15 mouse cellular contexts compared by ENCODE assay signal in genomic region chr4:148149540-148149939, GRCm38 (mm10). TPM values are rescaled to one million over a fixed set of nuclear protein-coding genes. Genes with fewer than 3 reads are reported as not detected.
DNase-seq lines count a peak whose midpoint lies in the region; ATAC-seq and TF ChIP-seq lines count a peak whose summit lies in the region.
"Had no signal": no experiment of that assay in that cellular context is flagged by ENCODE, and none has a peak within 500 bp of the region (broad histone marks: within the 10 kb centered on the region; RNA-seq: fewer than 3 reads in every experiment).

No protein-coding gene starts in this region.

- H3K4me3 ChIP-seq in heart, embryonic 10.5 days, result no peak overlapping the region
- no peak overlapping the region for H3K4me3 ChIP-seq in kidney, postnatal 0 days (replicated peaks; ENCODE audit: low read depth, low read length)
- no peak overlapping the region for H3K4me3 ChIP-seq in intestine, embryonic 15.5 days (replicated peaks)
- H3K4me3 ChIP-seq: midbrain, embryonic 10.5 days had no signal

- peak overlapping the region; percentile 60; the same call in 1 of the 2 replicates for H3K27ac ChIP-seq in heart, embryonic 10.5 days
- peak overlapping the region; percentile 57 for H3K27ac ChIP-seq in kidney, postnatal 0 days
- H3K27ac ChIP-seq in intestine, embryonic 15.5 days, result no peak overlapping the region
- H3K27ac ChIP-seq: midbrain, embryonic 10.5 days had no signal

- peaks cover 20% of the 10 kb centered on the region for H3K4me1 ChIP-seq in heart, embryonic 10.5 days
- peaks cover 14% of the 10 kb centered on the region for H3K4me1 ChIP-seq in kidney, postnatal 0 days (replicated peaks; ENCODE audit: insufficient read depth, low read length)
- H3K4me1 ChIP-seq in intestine, embryonic 15.5 days (replicated peaks), result peaks cover 3% of the 10 kb centered on the region; the same call in 1 of the 2 replicates

- H3K4me2 ChIP-seq in kidney, postnatal 0 days (ENCODE audit: low read length), result peak overlapping the region; percentile 11; the same call in 1 of the 2 replicates
- no peak overlapping the region for H3K4me2 ChIP-seq in intestine, embryonic 15.5 days (replicated peaks)

- H3K9me3 ChIP-seq in heart, embryonic 10.5 days, result no peaks in the 10 kb centered on the region
- H3K9me3 ChIP-seq in kidney, postnatal 0 days (replicated peaks; ENCODE audit: low read length), result no peaks in the 10 kb centered on the region
- H3K9me3 ChIP-seq in intestine, embryonic 15.5 days, result no peaks in the 10 kb centered on the region
- H3K9me3 ChIP-seq: midbrain, embryonic 10.5 days had no signal

- H3K36me3 ChIP-seq in heart, embryonic 10.5 days, result peaks cover 46% of the 10 kb centered on the region
- peaks cover 10% of the 10 kb centered on the region; the same call in 1 of the 2 replicates for H3K36me3 ChIP-seq in kidney, postnatal 0 days (ENCODE audit: insufficient read depth, low read length)
- H3K36me3 ChIP-seq in intestine, embryonic 15.5 days, result no peaks in the 10 kb centered on the region

- intact Hi-C loops in heart, postnatal 14 days (cut with DNase I), result no loop called here

- DNase-seq in heart, embryonic 10.5 days (ENCODE audit: low spot score), result no peak
- no peak for DNase-seq in heart, postnatal 14 days
- no peak for DNase-seq in kidney, postnatal 0 days (ENCODE audit: low spot score)
- DNase-seq in kidney, adult 18-20 months, result no peak
- DNase-seq in R1 (ENCODE audit: low read depth, low spot score), result peak; percentile 80
- DNase-seq in lung, postnatal 10 days, result peak; percentile 43
- no peak for DNase-seq in retina, embryonic 14.5 days (ENCODE audit: low spot score)
- DNase-seq: adrenal gland, postnatal 25 days; right cerebral cortex, postnatal 25 days; thymus, postnatal 25 days had no signal

- H3K9ac ChIP-seq in kidney, postnatal 0 days (ENCODE audit: low read depth, low read length), result no peak overlapping the region
- no peak overlapping the region for H3K9ac ChIP-seq in intestine, embryonic 15.5 days

- no peak for ATAC-seq in kidney, postnatal 0 days (replicated peaks; ENCODE audit: low FRiP score, low read depth)
- ATAC-seq in intestine, embryonic 15.5 days, result no peak
- ATAC-seq: hindbrain, embryonic 16.5 days had no signal

- TF ChIP-seq CTCF in kidney, postnatal 0 days (IDR thresholded peaks at IDR 0.05; ENCODE audit: low read depth), result no peak

- no peaks in the 10 kb centered on the region for H3K27me3 ChIP-seq in heart, embryonic 10.5 days (ENCODE audit: insufficient read depth, poor library complexity, severe bottlenecking)
- no peaks in the 10 kb centered on the region for H3K27me3 ChIP-seq in kidney, postnatal 0 days (ENCODE audit: insufficient read depth, low read length)
- no peaks in the 10 kb centered on the region for H3K27me3 ChIP-seq in intestine, embryonic 15.5 days (replicated peaks)

- 35% methylated on average over 12 of the region's 12 CpGs for WGBS in heart, embryonic 10.5 days
- WGBS in kidney, postnatal 0 days, result 29% methylated on average over 12 of the region's 12 CpGs
- 57% methylated on average over 12 of the region's 12 CpGs for WGBS in intestine, embryonic 15.5 days

RNA-seq across cellular contexts. Expression of gene Fbxo6, which starts 2.4 kb away (rescaled TPM):
- 19.5 and 21.1 TPM in 2 replicates for polyA plus RNA-seq in heart, embryonic 10.5 days (2016; fragmentation: Nextera tagmentation; extraction: Ambion mirVana)
- total RNA-seq in heart, postnatal 14 days (2021), result 10 to 100 TPM; 28.3 to 30.6 TPM
- 28.5 and 33.7 TPM in 2 replicates for polyA plus RNA-seq in kidney, postnatal 0 days (2015; fragmentation: Nextera tagmentation; extraction: Ambion mirVana)
- polyA plus RNA-seq in intestine, embryonic 15.5 days (2015; fragmentation: Nextera tagmentation; extraction: Ambion mirVana), result 16.0 and 17.9 TPM in 2 replicates

RNA-seq across cellular contexts. Expression of gene Fbxo44, which starts 10.7 kb away (rescaled TPM):
- polyA plus RNA-seq in heart, embryonic 10.5 days (2016; fragmentation: Nextera tagmentation; extraction: Ambion mirVana), result 13.0 and 23.1 TPM in 2 replicates
- 10 to 100 TPM in 1 of 2 experiments, 1 to 10 TPM in 1; 9.9 to 11.0 TPM for total RNA-seq in heart, postnatal 14 days (2021)
- 30.2 and 30.5 TPM in 2 replicates for polyA plus RNA-seq in kidney, postnatal 0 days (2015; fragmentation: Nextera tagmentation; extraction: Ambion mirVana)
- polyA plus RNA-seq in intestine, embryonic 15.5 days (2015; fragmentation: Nextera tagmentation; extraction: Ambion mirVana), result 6.8 and 7.2 TPM in 2 replicates

RNA-seq across cellular contexts. Expression of gene Fbxo2, which starts 10.9 kb away (rescaled TPM):
- 0.67 and 0.97 TPM in 2 replicates for polyA plus RNA-seq in heart, embryonic 10.5 days (2016; fragmentation: Nextera tagmentation; extraction: Ambion mirVana)
- total RNA-seq in heart, postnatal 14 days (2021), result not detected
- polyA plus RNA-seq in kidney, postnatal 0 days (2015; fragmentation: Nextera tagmentation; extraction: Ambion mirVana), result 2.5 and 3.7 TPM in 2 replicates
- 0.51 and 0.58 TPM in 2 replicates for polyA plus RNA-seq in intestine, embryonic 15.5 days (2015; fragmentation: Nextera tagmentation; extraction: Ambion mirVana)
- total RNA-seq: granulocyte monocyte progenitor cell, adult 5-6 weeks had no signal
- polyA plus RNA-seq: liver, embryonic 16.5 days had no signal

RNA-seq across cellular contexts. Expression of gene Draxin, which starts 19.0 kb away (rescaled TPM):
- 0.12 and 0.48 TPM in 2 replicates for polyA plus RNA-seq in heart, embryonic 10.5 days (2016; fragmentation: Nextera tagmentation; extraction: Ambion mirVana)
- under 1 TPM; 0.05 to 0.07 TPM for total RNA-seq in heart, postnatal 14 days (2021)
- 0.14 and 0.24 TPM in 2 replicates for polyA plus RNA-seq in kidney, postnatal 0 days (2015; fragmentation: Nextera tagmentation; extraction: Ambion mirVana)
- 0.15 and 0.24 TPM in 2 replicates for polyA plus RNA-seq in intestine, embryonic 15.5 days (2015; fragmentation: Nextera tagmentation; extraction: Ambion mirVana)

RNA-seq across cellular contexts. Expression of gene Mad2l2, which starts 19.4 kb away (rescaled TPM):
- 43.3 and 51.9 TPM in 2 replicates for polyA plus RNA-seq in heart, embryonic 10.5 days (2016; fragmentation: Nextera tagmentation; extraction: Ambion mirVana)
- 10 to 100 TPM; 11.5 to 12.5 TPM for total RNA-seq in heart, postnatal 14 days (2021)
- polyA plus RNA-seq in kidney, postnatal 0 days (2015; fragmentation: Nextera tagmentation; extraction: Ambion mirVana), result 73.1 and 77.2 TPM in 2 replicates
- 32.9 and 33.9 TPM in 2 replicates for polyA plus RNA-seq in intestine, embryonic 15.5 days (2015; fragmentation: Nextera tagmentation; extraction: Ambion mirVana)

Comparison
In these comparisons a context has a peak if more than half of its experiments do, and no peak if none do; other contexts are left out.
1. DNase-seq: peak in R1 (single experiment) and lung, postnatal 10 days (single experiment); none in heart, embryonic 10.5 days (single experiment), heart, postnatal 14 days (0 of 2), kidney, postnatal 0 days (single experiment), kidney, adult 18-20 months (single experiment) and retina, embryonic 14.5 days (single experiment).